ENCODE assay signal across 8 mouse cellular contexts in the genomic region with DNA sequence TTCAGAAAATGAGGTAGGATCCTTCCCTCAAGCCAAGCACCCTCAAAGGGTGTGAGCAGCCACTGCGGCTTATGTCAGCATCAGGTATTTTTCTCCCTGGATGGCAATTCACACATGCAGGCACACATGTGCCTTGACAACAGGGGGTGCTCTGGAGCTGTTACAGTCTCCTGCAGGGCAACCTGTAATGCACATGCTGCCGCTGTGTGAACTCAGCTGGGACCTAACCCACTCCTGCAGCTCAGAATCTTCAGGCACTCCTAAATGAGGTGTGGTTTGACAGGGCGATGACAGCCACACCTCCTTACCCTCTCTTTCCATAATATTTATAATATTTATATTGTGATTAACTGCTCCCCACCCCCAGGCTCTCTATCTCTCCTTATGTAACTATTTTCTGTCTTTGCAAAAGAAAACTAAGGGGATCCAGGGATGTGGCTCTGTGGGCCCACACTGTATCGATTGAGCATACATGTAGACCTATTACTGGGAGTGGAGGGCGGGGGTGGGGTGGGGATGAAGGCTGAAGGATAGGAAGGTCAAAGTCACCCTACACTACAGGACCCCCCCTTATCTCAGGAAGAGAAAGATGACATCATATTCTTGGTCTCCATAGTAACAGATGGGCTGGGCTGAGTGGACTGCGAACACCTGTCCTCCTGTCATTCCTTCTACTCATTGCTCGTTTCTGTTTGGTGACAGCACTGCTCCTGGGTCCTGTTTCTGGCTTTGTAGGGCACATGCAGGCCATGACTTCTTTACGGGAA.
DNase-seq lines count a peak whose midpoint lies in the region; ATAC-seq lines count a peak whose summit lies in the region.

No protein-coding gene starts in this region.

- no peak overlapping the region for H3K4me2 ChIP-seq in forebrain, embryonic 13.5 days

- H3K27me3 ChIP-seq in forebrain, embryonic 13.5 days = no peaks in the 10 kb centered on the region

- H3K27ac ChIP-seq in forebrain, embryonic 13.5 days = peak overlapping the region; percentile 65

- DNase-seq in ovary, postnatal 36 days (ENCODE audit: low spot score) = peak; percentile 39
- no peak for DNase-seq in ovary, adult 18-20 months (ENCODE audit: low spot score)
- peak; percentile 61 to 62 for DNase-seq in heart, postnatal 36 days
- peak; percentile 70 to 80 for DNase-seq in kidney, postnatal 4 days
- peak; percentile 53 to 71 for DNase-seq in lung, adult 18-20 months
- DNase-seq in retina, adult 2 months (ENCODE audit: low read depth, low spot score) = peak; percentile 47
- peak; percentile 52 for DNase-seq in yolk sac, embryonic 10.5 days (ENCODE audit: low spot score)

- no peak overlapping the region for H3K9ac ChIP-seq in forebrain, embryonic 13.5 days

- peak; percentile 34 for ATAC-seq in forebrain, embryonic 13.5 days

- H3K4me3 ChIP-seq in forebrain, embryonic 13.5 days = no peak overlapping the region

- peaks cover 26% of the 10 kb centered on the region for H3K4me1 ChIP-seq in forebrain, embryonic 13.5 days

- no peaks in the 10 kb centered on the region for H3K9me3 ChIP-seq in forebrain, embryonic 13.5 days (replicated peaks)

- WGBS in forebrain, embryonic 13.5 days = 74% methylated on average over 8 of the region's 8 CpGs

- intact Hi-C loops in heart, postnatal 36 days (cut with DNase I) = loop anchor here (2.0 to 10.0 kb wide), 4 partner anchors 150 to 1056 kb away; no protein-coding TSS in a partner anchor

- H3K36me3 ChIP-seq in forebrain, embryonic 13.5 days (ENCODE audit: poor library complexity, severe bottlenecking) = no peaks in the 10 kb centered on the region
